Mouse (Mus musculus) liver, postnatal 0 days (tissue): ENCODE data around the gene Ralgds. TPM values are rescaled to one million over a fixed set of nuclear protein-coding genes. Genes with fewer than 3 reads are reported as not detected.

ENCODE experiments used
- ATAC-seq: fragments of 200-750 bp; cut with Nextera tagmentation; 2 replicates; pipeline ENCODE4 v1.8.0; 2017; ENCODE audit warnings: mild to moderate bottlenecking, moderate library complexity
- DNase-seq: peaks from one replicate; pipeline ENCODE4 v3.0.0-alpha.2; 2016
- H3K27ac ChIP-seq: fragments of 300-500 bp; sonication (generic); 2 replicates; pipeline ENCODE4 v1.5.1; 2014; ENCODE audit warnings: antibody characterized with exemption, moderate library complexity, mild to moderate bottlenecking, low read depth
- H3K27me3 ChIP-seq: fragments of 300-500 bp; sonication (generic); 2 replicates; pipeline ENCODE4 v1.6.1; 2014; ENCODE audit warnings: low read length, control low read depth, mixed read lengths; ENCODE audit not compliant: insufficient read depth
- H3K36me3 ChIP-seq: fragments of 300-500 bp; sonication (generic); replicated peaks from 2 replicates; pipeline ENCODE4 v1.6.1; 2014; ENCODE audit warnings: mild to moderate bottlenecking, control low read depth, low read length, moderate library complexity, mixed read lengths; ENCODE audit not compliant: insufficient read depth
- H3K4me1 ChIP-seq: fragments of 300-500 bp; sonication (generic); 2 replicates; pipeline ENCODE4 v1.6.1; 2014; ENCODE audit warnings: antibody characterized with exemption, mild to moderate bottlenecking, control low read depth; ENCODE audit not compliant: insufficient read depth
- H3K4me2 ChIP-seq: fragments of 300-500 bp; sonication (generic); 2 replicates; pipeline ENCODE4 v1.6.1; 2014; ENCODE audit warnings: low read depth, mild to moderate bottlenecking, low read length, moderate library complexity, mixed read lengths
- H3K4me3 ChIP-seq: fragments of 300-500 bp; sonication (generic); 2 replicates; pipeline ENCODE4 v1.5.1; 2014; ENCODE audit warnings: low read depth, low read length
- H3K9ac ChIP-seq: fragments of 300-500 bp; sonication (generic); replicated peaks from 2 replicates; pipeline ENCODE4 v1.6.1; 2014; ENCODE audit warnings: mild to moderate bottlenecking, moderate library complexity
- H3K9me3 ChIP-seq: fragments of 300-500 bp; sonication (generic); 2 replicates; pipeline ENCODE4 v1.6.1; 2016; ENCODE audit warnings: mild to moderate bottlenecking, control low read depth, low read length, mixed read lengths
- CTCF ChIP-seq: sonication (generic); IDR thresholded peaks from 2 replicates; pipeline ENCODE4 v1.5.1; 2016; ENCODE audit warnings: antibody characterized with exemption, low read depth
- EP300 ChIP-seq: IDR thresholded peaks from 2 replicates; pipeline ENCODE4 v1.6.1; 2016; ENCODE audit warnings: antibody characterized with exemption, low read depth, mild to moderate bottlenecking
- whole genome bisulfite sequencing: fragments of 180-500 bp; shearing (Covaris S2); extraction: QIAGEN DNeasy Blood & Tissue Kit; methylation state at CpG from one replicate; pipeline ENCODE4 v1.1.7; 2014; ENCODE audit not compliant: insufficient replicate concordance; 5-methylcytosine and 5-hydroxymethylcytosine counted together
- polyA plus RNA-seq: library from polyadenylated mRNA; unstranded; fragments of >200 nt; fragmentation: Nextera tagmentation; extraction: Ambion mirVana; gene quantifications from 2 replicates; pipeline ENCODE4 v1.2.1, GENCODE M21; 2015

The Ralgds gene
- 1.8 TPM in 2 replicates for polyA plus RNA-seq

DNA sequence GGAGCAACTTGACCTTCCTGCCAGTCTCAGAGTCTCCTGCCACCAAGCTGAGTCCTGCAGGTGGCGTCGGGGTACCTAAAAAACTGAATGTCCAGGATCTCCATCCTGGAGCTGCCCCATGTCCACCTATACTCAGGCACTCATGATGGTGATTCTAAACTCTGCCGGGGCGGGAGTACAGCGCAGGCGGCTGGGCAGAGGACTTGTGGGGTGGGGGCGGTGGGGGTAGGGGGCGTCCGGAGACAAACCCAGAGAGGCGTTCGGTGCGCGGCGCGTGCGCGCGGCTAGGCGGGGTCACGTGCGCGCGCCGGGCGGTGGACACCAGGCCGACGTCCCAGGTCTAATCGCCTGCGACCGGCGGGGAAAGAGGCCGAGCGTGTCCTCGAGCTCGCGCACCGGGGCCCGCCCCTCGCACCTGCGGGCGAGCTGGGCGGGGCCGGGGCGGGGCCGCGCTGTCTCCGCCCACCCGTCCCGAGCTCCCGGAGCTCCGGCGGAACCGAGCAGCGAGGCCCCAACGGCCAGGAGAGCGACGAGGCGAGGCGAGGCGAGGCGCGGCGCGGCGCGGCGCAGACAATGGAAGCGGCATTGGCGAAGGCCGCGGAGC is at the start of gene Ralgds:
TSS of gene Ralgds (plus strand) at position 328 of the 604 bp plus-strand sequence.
- peak within 1 kb of the TSS; percentile 44 for H3K9ac ChIP-seq
- TF ChIP-seq CTCF (peak; percentile 16; the same call in 1 of the 2 replicates), EP300 (no peak)
- H3K4me1 ChIP-seq: peaks cover 14% of the 10 kb centered on the region
- WGBS: 1% methylated on average over 63 of the region's 71 CpGs
- peak; percentile 50 for DNase-seq
- peaks cover 25% of the 10 kb centered on the region for H3K27me3 ChIP-seq
- peak within 1 kb of the TSS; percentile 50 for H3K4me3 ChIP-seq
- H3K27ac ChIP-seq: no peak within 1 kb of the TSS
- peak; percentile 42; the same call in 1 of the 2 replicates for ATAC-seq
- H3K9me3 ChIP-seq: no peaks in the 10 kb centered on the region
- H3K36me3 ChIP-seq: no peaks in the 10 kb centered on the region
- peak within 1 kb of the TSS; percentile 87 for H3K4me2 ChIP-seq

DNA sequence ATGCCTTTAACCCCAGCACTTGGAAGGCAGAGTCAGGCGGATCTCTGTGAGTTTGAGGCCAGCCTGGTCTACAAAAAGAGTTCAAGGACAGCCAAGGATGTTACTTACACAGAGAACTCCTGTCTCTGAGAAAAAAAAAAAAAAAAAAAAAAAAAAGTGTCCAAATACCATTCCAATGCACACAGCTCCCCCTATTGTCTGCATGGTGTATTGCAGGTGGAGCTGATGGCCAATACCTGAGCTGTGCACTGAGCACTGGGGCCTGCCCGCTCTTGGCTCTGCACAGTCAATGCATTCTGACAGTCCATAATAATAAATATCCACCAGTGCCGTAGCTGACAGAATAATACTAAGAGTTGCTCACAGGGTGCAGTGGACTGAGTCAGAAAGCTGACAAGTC is 49.0 kb upstream of the Ralgds start:
- Histone ChIP-seq H3K4me1 (peaks cover 15% of the 10 kb centered on the region), H3K4me3 (no peak overlapping the region), H3K9ac (no peak overlapping the region), H3K27ac (no peak overlapping the region), H3K27me3 (peaks cover 3% of the 10 kb centered on the region; the same call in 1 of the 2 replicates), H3K9me3 (no peaks in the 10 kb centered on the region), H3K36me3 (no peaks in the 10 kb centered on the region), H3K4me2 (no peak overlapping the region)
- DNase-seq: peak; percentile 59
- TF ChIP-seq EP300: no peak
- peak; percentile 74 for TF ChIP-seq CTCF
- ATAC-seq: no peak
- 46% methylated on average over 3 of the region's 3 CpGs for WGBS

DNA sequence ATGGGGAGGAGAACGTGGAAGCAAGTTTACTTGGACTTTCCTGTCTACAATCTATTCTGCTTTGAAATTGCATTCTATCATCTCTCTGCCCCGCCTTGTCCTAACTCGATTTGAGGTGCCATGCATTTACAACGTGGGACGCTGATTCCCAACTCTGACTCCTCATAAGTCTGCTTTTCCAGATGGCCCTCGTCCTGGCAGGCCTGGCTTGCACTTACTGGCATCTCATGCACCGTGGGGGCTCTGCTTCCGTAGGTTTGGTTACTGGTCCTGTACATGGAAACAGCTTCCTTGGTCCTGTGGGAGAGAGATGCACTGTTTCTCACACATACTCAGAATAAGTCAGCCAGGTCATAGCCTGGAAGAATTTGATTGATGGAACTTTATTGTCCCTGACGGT is 48.0 kb upstream of the Ralgds start:
- H3K27me3 ChIP-seq: peaks cover 3% of the 10 kb centered on the region; the same call in 1 of the 2 replicates
- no peak overlapping the region for H3K4me2 ChIP-seq
- no peak for TF ChIP-seq EP300
- TF ChIP-seq CTCF: no peak
- 83% methylated on average over 9 of the region's 9 CpGs for WGBS
- ATAC-seq (no peak), DNase-seq (no peak)
- H3K9me3 ChIP-seq: no peaks in the 10 kb centered on the region
- no peak overlapping the region for H3K9ac ChIP-seq
- H3K4me1 ChIP-seq: peaks cover 16% of the 10 kb centered on the region
- peaks cover 8% of the 10 kb centered on the region for H3K36me3 ChIP-seq
- H3K27ac ChIP-seq: no peak overlapping the region
- H3K4me3 ChIP-seq: no peak overlapping the region

DNA sequence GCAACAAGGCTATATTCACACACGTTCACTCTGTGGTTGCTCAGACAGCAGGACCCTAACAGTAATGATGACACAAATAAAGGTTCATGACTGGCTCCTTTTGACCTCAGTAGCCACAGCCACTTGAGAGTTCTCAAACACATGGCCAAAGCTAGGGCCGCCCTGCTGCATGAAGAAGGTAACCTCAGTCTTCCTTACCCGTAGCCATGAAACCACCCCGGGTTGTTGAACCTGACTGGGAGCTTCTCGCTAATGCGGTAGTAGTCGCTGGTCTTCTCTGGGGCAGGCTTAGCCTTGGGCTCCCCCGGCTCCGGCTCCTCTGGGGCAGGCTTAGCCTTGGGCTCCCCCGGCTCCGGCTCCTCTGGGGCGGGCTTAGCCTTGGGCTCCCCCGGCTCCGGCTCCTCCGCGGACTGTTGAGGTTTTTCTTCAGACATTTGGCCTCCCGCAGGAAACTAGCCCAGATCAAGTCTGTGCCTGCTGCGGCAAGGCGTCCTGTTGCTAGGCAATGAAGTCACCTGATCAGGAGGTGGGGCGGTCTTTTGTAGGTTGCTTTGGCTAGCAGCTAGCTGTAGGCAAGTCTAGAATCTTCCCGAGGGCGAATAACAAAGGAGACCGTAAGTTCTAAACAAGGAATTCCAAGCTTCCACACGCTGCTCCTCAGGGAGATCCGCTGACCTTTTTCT is 46.9 kb upstream of the Ralgds start, which contains the start of gene 1700007K13Rik:
TSS of gene 1700007K13Rik (minus strand) at position 497 of the 683 bp plus-strand sequence.
- Histone ChIP-seq H3K36me3 (peaks cover 10% of the 10 kb centered on the region), H3K9ac (no peak within 1 kb of the TSS), H3K4me3 (no peak within 1 kb of the TSS), H3K4me1 (peaks cover 16% of the 10 kb centered on the region), H3K4me2 (peak within 1 kb of the TSS; percentile 61), H3K9me3 (no peaks in the 10 kb centered on the region), H3K27me3 (peaks cover 3% of the 10 kb centered on the region; the same call in 1 of the 2 replicates), H3K27ac (no peak within 1 kb of the TSS)
- TF ChIP-seq EP300 (no peak), CTCF (no peak)
- WGBS: 6% methylated on average over 25 of the region's 25 CpGs
- ATAC-seq (peak; percentile 38; the same call in 1 of the 2 replicates), DNase-seq (peak; percentile 63)

DNA sequence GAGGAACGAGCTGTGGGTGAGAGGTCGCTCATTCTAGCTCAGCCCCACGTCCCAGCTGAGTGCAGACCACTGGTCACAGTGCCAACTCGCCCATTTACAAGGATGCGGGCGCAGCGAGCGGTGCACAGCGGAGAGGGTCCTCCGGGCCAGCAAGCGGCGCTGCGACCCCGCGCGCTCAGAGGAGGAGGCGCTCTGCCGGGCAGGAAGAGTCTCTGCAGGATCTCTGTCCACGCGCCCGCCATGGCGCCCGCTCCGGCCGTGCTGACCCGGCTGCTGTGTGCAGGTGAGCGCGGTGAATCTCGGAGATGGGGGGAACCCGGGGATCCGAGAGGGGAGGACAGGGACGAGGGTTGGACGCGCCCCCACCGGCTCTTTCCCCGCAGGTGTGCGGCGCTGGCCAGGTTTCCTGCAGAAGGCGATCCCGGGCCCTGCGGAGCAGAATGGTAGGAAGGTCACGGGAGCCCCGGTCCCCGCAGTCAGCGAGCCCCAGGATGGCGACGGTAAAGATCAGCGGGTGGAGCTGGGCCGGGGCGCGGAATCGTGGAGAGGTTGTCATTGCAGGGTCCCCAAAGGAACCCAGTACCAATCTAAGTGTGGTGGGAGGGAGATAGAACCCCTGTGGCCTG is 45.0 kb upstream of the Ralgds start, which contains the start of gene Mrps2:
TSS of gene Mrps2 (plus strand) at position 207 of the 626 bp plus-strand sequence.
- Histone ChIP-seq H3K4me2 (peak within 1 kb of the TSS; percentile 91), H3K9ac (peak within 1 kb of the TSS; percentile 88), H3K4me1 (peaks cover 16% of the 10 kb centered on the region), H3K4me3 (peak within 1 kb of the TSS; percentile 75), H3K27ac (no peak within 1 kb of the TSS), H3K9me3 (no peaks in the 10 kb centered on the region), H3K36me3 (peaks cover 14% of the 10 kb centered on the region), H3K27me3 (peaks cover 3% of the 10 kb centered on the region; the same call in 1 of the 2 replicates)
- WGBS: 1% methylated on average over 52 of the region's 52 CpGs
- peak; percentile 88 for DNase-seq
- peak; percentile 92 for ATAC-seq
- TF ChIP-seq EP300 (no peak), CTCF (peak; percentile 89)

DNA sequence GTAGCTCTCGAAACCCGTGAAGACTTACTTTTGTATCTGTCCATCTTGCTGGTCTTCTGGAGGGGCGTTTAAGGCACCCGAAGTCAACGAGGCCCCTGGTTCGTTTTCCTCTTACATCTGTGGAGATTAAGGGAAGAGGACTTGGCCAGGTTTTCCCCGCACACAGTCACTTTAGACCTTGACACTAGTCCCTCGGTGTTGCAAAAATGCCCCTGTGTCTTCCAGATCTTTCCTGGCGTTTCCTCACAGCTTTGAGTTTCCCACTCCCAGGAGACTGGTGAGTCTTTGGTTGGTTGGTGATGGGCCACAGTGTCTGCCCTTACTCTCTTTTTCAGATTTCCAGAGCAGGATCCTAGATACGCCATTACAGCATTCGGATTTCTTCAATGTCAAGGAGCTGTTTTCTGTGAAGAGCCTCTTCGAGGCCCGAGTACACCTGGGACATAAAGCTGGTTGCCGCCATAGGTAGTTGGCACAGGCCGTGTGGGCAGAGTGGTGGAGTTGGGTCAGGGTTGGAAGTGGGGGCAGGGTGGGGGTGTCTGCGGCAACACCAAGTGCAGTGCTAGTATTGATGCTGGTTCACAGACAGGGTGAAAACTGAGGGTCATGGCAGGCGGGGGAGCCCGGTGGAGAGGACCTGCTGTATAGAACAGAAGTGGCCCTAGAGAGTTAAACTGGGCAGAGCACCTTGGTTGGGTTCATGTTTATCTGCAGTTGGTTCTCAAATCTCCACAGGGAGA is 44.3 kb upstream of the Ralgds start:
- Histone ChIP-seq H3K4me2 (peak overlapping the region; percentile 91), H3K36me3 (peaks cover 14% of the 10 kb centered on the region), H3K4me1 (peaks cover 16% of the 10 kb centered on the region), H3K9me3 (no peaks in the 10 kb centered on the region), H3K27ac (no peak overlapping the region), H3K9ac (peak overlapping the region; percentile 88), H3K27me3 (peaks cover 3% of the 10 kb centered on the region; the same call in 1 of the 2 replicates), H3K4me3 (peak overlapping the region; percentile 75)
- WGBS: 50% methylated on average over 18 of the region's 18 CpGs
- DNase-seq (no peak), ATAC-seq (no peak)
- no peak for TF ChIP-seq EP300
- no peak for TF ChIP-seq CTCF
